Mouse (Mus musculus) CH12.LX (cell line): ENCODE data around the gene Sh3rf1. TPM values are rescaled to one million over a fixed set of nuclear protein-coding genes. Genes with fewer than 3 reads are reported as not detected.

Experiments used
- DNase-seq: peaks from one replicate; pipeline ENCODE4 v3.0.0-alpha.2; 2013; ENCODE audit errors: extremely low read depth
- H3K27ac ChIP-seq: 2 replicates; pipeline ENCODE4 v1.5.1; 2012; ENCODE audit warnings: low read depth, mild to moderate bottlenecking, control low read depth, moderate library complexity; ENCODE audit not compliant: insufficient read depth
- H3K27me3 ChIP-seq: replicated peaks from 2 replicates; pipeline ENCODE3; 2012; ENCODE audit warnings: inconsistent platforms
- H3K36me3 ChIP-seq, 2 experiments: replicated peaks in 1 of 2; 2 replicates each; pipeline versions ENCODE3 to v1.6.1; 2012; ENCODE audit warnings: inconsistent platforms in 1 of 2, low read length in 1 of 2, mild to moderate bottlenecking in 1 of 2, mixed read lengths in 1 of 2, moderate library complexity in 1 of 2; ENCODE audit not compliant: control insufficient read depth in 1 of 2, insufficient read depth in 1 of 2
- H3K4me1 ChIP-seq, 2 experiments: 2 replicates each; pipeline ENCODE4 v1.6.1; 2012; ENCODE audit warnings: inconsistent platforms in 1 of 2, moderate library complexity in 1 of 2; ENCODE audit not compliant: insufficient read depth in 2 of 2, control insufficient read depth in 1 of 2
- H3K4me2 ChIP-seq: 2 replicates; pipeline ENCODE4 v1.6.1; 2012; ENCODE audit warnings: low read depth, mild to moderate bottlenecking, control low read depth; ENCODE audit not compliant: poor library complexity, insufficient read depth, severe bottlenecking
- H3K4me3 ChIP-seq, 3 experiments: fragments of 150-350 bp in 1 of 3; sonication (generic) in 1 of 3; replicated peaks in 1 of 3; 2 replicates each; pipeline versions ENCODE3 to v1.5.1; 2011 to 2012; ENCODE audit warnings: low read depth in 2 of 3, low read length in 2 of 3, mild to moderate bottlenecking in 2 of 3, moderate library complexity in 2 of 3, control low read depth in 1 of 3, improper control_type of control experiment in 1 of 3, inconsistent platforms in 1 of 3, mixed read lengths in 1 of 3; ENCODE audit not compliant: poor library complexity in 1 of 3
- H3K79me2 ChIP-seq: replicated peaks from 2 replicates; pipeline ENCODE4 v1.6.1; 2012; ENCODE audit warnings: mild to moderate bottlenecking, moderate library complexity; ENCODE audit not compliant: control insufficient read depth, poor library complexity, insufficient read depth, severe bottlenecking; ENCODE audit errors: extremely low read depth
- H3K9ac ChIP-seq: 2 replicates; pipeline ENCODE4 v1.6.1; 2012; ENCODE audit warnings: low read depth, mild to moderate bottlenecking, control low read depth, moderate library complexity; ENCODE audit not compliant: insufficient read depth
- H3K9me3 ChIP-seq: replicated peaks from 2 replicates; pipeline ENCODE3; 2012; ENCODE audit warnings: low read length, inconsistent platforms, mixed read lengths
- BHLHE40 ChIP-seq: IDR thresholded peaks from 2 replicates; pipeline ENCODE4 v1.6.1; 2011; ENCODE audit warnings: mild to moderate bottlenecking, low read depth, low read length, improper control_type of control experiment
- CTCF ChIP-seq, 2 experiments: IDR thresholded peaks in 1 of 2; conservative IDR thresholded peaks in 1 of 2; 2 replicates each; pipeline ENCODE4 v1.5.1; 2011 to 2012; ENCODE audit warnings: low read depth in 2 of 2, low read length in 2 of 2, improper control_type of control experiment in 1 of 2, inconsistent platforms in 1 of 2, mild to moderate bottlenecking in 1 of 2, moderate library complexity in 1 of 2
- E2F4 ChIP-seq: IDR thresholded peaks from 2 replicates; pipeline ENCODE4 v1.6.1; 2011; ENCODE audit warnings: low read depth, low read length, improper control_type of control experiment; ENCODE audit not compliant: insufficient replicate concordance
- ELF1 ChIP-seq: IDR thresholded peaks from 2 replicates; pipeline ENCODE4 v1.6.1; 2014; ENCODE audit warnings: low read depth, mild to moderate bottlenecking, inconsistent platforms, low read length, improper control_type of control experiment
- EP300 ChIP-seq: IDR thresholded peaks from 2 replicates; pipeline ENCODE4 v1.6.1; 2011; ENCODE audit warnings: low read length, improper control_type of control experiment
- ETS1 ChIP-seq: conservative IDR thresholded peaks from 2 replicates; pipeline ENCODE4 v1.6.1; 2012; ENCODE audit warnings: low read depth, mild to moderate bottlenecking, inconsistent platforms, low read length, improper control_type of control experiment, moderate library complexity
- HCFC1 ChIP-seq: IDR thresholded peaks from 2 replicates; pipeline ENCODE4 v1.6.1; 2012; ENCODE audit warnings: low read depth, mild to moderate bottlenecking, inconsistent platforms, low read length, improper control_type of control experiment
- IRF4 ChIP-seq: IDR thresholded peaks from 2 replicates; pipeline ENCODE4 v1.6.1; 2014; ENCODE audit warnings: low read depth, mild to moderate bottlenecking, inconsistent platforms, low read length, improper control_type of control experiment
- JUND ChIP-seq: conservative IDR thresholded peaks from 2 replicates; pipeline ENCODE4 v1.6.1; 2011; ENCODE audit warnings: low read depth, low read length, improper control_type of control experiment
- KAT2A ChIP-seq: IDR thresholded peaks from 2 replicates; pipeline ENCODE4 v1.6.1; 2012; ENCODE audit warnings: low read length, improper control_type of control experiment, inconsistent platforms; ENCODE audit not compliant: insufficient replicate concordance
- MEF2A ChIP-seq: IDR thresholded peaks from 2 replicates; pipeline ENCODE4 v1.6.1; 2014; ENCODE audit warnings: low read depth, mild to moderate bottlenecking, inconsistent platforms, low read length, improper control_type of control experiment, borderline replicate concordance
- MXI1 ChIP-seq: IDR thresholded peaks from 2 replicates; pipeline ENCODE4 v1.6.1; 2011; ENCODE audit warnings: mild to moderate bottlenecking, low read depth, low read length, improper control_type of control experiment
- NELFE ChIP-seq: IDR thresholded peaks from 2 replicates; pipeline ENCODE4 v1.6.1; 2011; ENCODE audit warnings: low read depth, low read length, improper control_type of control experiment
- NRF1 ChIP-seq: IDR thresholded peaks from 2 replicates; pipeline ENCODE4 v1.6.1; 2014; ENCODE audit warnings: low read depth, mild to moderate bottlenecking, inconsistent platforms, low read length, improper control_type of control experiment, moderate library complexity
- PAX5 ChIP-seq: IDR thresholded peaks from 2 replicates; pipeline ENCODE4 v1.6.1; 2012; ENCODE audit warnings: low read length, inconsistent platforms, mixed read lengths
- POLR2AphosphoS2 ChIP-seq: IDR thresholded peaks from 2 replicates; pipeline ENCODE4 v1.6.1; 2011; ENCODE audit warnings: low read depth, low read length, improper control_type of control experiment
- RAD21 ChIP-seq: IDR thresholded peaks from 2 replicates; pipeline ENCODE4 v1.6.1; 2011; ENCODE audit warnings: low read depth, mild to moderate bottlenecking, low read length, improper control_type of control experiment, moderate library complexity
- SIN3A ChIP-seq: IDR thresholded peaks from 2 replicates; pipeline ENCODE4 v1.6.1; 2012; ENCODE audit warnings: low read length, improper control_type of control experiment, inconsistent platforms
- TBP ChIP-seq: conservative IDR thresholded peaks from 2 replicates; pipeline ENCODE4 v1.6.1; 2011; ENCODE audit warnings: low read depth, low read length, improper control_type of control experiment
- TCF12 ChIP-seq: IDR thresholded peaks from 2 replicates; pipeline ENCODE4 v1.6.1; 2014; ENCODE audit warnings: low read depth, mild to moderate bottlenecking, inconsistent platforms, low read length, improper control_type of control experiment
- UBTF ChIP-seq: IDR thresholded peaks from 2 replicates; pipeline ENCODE4 v1.6.1; 2012; ENCODE audit warnings: low read depth, mild to moderate bottlenecking, inconsistent platforms, low read length, improper control_type of control experiment, moderate library complexity
- USF1 ChIP-seq: IDR thresholded peaks from 2 replicates; pipeline ENCODE4 v1.6.1; 2014; ENCODE audit warnings: low read depth, mild to moderate bottlenecking, inconsistent platforms, low read length, improper control_type of control experiment
- USF2 ChIP-seq: conservative IDR thresholded peaks from 2 replicates; pipeline ENCODE4 v1.6.1; 2011; ENCODE audit warnings: low read depth, low read length, improper control_type of control experiment
- ZKSCAN1 ChIP-seq: IDR thresholded peaks from 2 replicates; pipeline ENCODE4 v1.6.1; 2012; ENCODE audit warnings: low read depth, inconsistent platforms, low read length, improper control_type of control experiment, borderline replicate concordance
- dilution Hi-C: fragments of 300-500 bp; cut with MboI; formaldehyde crosslinking; loops from 2 replicates; pipeline ENCODE4 v1.14.3; 2020; ENCODE audit warnings: low sequenced_read_pairs; ENCODE audit not compliant: extremely low pct_unique_long_range_greater_than_20kb, extremely low pct_ligation_motif_present
- in situ Hi-C: fragments of 300-500 bp; cut with MboI; formaldehyde crosslinking; loops from 3 replicates; pipeline ENCODE4 v1.14.3; 2019; ENCODE audit warnings: low sequenced_read_pairs, low pct_ligation_motif_present, low pct_unique_long_range_greater_than_20kb, mixed read lengths
- polyA plus RNA-seq: library from polyadenylated mRNA; unstranded; fragments of >175 nt; gene quantifications from 2 replicates; pipeline ENCODE4 v1.2.1, GENCODE M21; 2012; ENCODE audit warnings: low read depth; ENCODE audit not compliant: insufficient read length
- total RNA-seq, 2 experiments: library from RNA; depleted of rRNA; stranded (reverse); fragments of 300-350 nt in 1 of 2; fragments of >200 nt in 1 of 2; gene quantifications; 2 replicates each; pipeline ENCODE4 v1.2.3; 2012 to 2014

Gene Sh3rf1
- total and polyA plus RNA-seq, 3 experiments, result 6.0 to 16.8 (median 10.6) TPM

GRCm38 (mm10) chr8:61306501-61307112 lies 82.9 kb downstream of the Sh3rf1 start:
- Histone ChIP-seq H3K9ac (no peak overlapping the region), H3K79me2 (no peaks in the 10 kb centered on the region), H3K4me1 (peaks cover 0 to 21% of the 10 kb centered on the region in 2 experiments; a peak in 1 of 4 replicates), H3K4me2 (no peak overlapping the region), H3K27ac (no peak overlapping the region), H3K9me3 (no peaks in the 10 kb centered on the region), H3K27me3 (no peaks in the 10 kb centered on the region), H3K4me3 (no peak overlapping the region), H3K36me3 (peaks cover 0 to 26% of the 10 kb centered on the region in 2 experiments)
- dilution Hi-C loops (no loop called here), in situ Hi-C loops (no loop called here)
- no peak for DNase-seq
- TF ChIP-seq TBP (no peak), POLR2AphosphoS2 (no peak), USF1 (no peak), E2F4 (no peak), JUND (no peak), SIN3A (no peak), ELF1 (no peak), UBTF (no peak), ETS1 (no peak)

GRCm38 (mm10) chr8:61308896-61309295 lies 85.2 kb downstream of the Sh3rf1 start:
- H3K27ac ChIP-seq, result no peak overlapping the region
- H3K79me2 ChIP-seq, result no peaks in the 10 kb centered on the region
- no peak overlapping the region for H3K9ac ChIP-seq
- in situ Hi-C loops, result no loop called here
- H3K4me3 ChIP-seq, result no peak overlapping the region
- no peaks in the 10 kb centered on the region for H3K27me3 ChIP-seq
- no peaks in the 10 kb centered on the region for H3K9me3 ChIP-seq
- DNase-seq, result no peak
- no peak overlapping the region for H3K4me2 ChIP-seq
- dilution Hi-C loops, result no loop called here
- peaks cover 0 to 32% of the 10 kb centered on the region in 2 experiments for H3K36me3 ChIP-seq
- peaks cover 0 to 21% of the 10 kb centered on the region in 2 experiments; a peak in 1 of 4 replicates for H3K4me1 ChIP-seq
- TF ChIP-seq BHLHE40, result no peak
- no peak for TF ChIP-seq IRF4
- TF ChIP-seq HCFC1, result no peak
- no peak for TF ChIP-seq MXI1
- TF ChIP-seq TCF12, result no peak
- TF ChIP-seq ZKSCAN1, result no peak
- no peak for TF ChIP-seq NRF1
- TF ChIP-seq CTCF (conservative IDR thresholded peaks at IDR 0.05 in 1 of 2, IDR thresholded peaks at IDR 0.05 in 1 of 2; ENCODE audit: low read depth in 2 of 2, low read length in 2 of 2), result no peak
- TF ChIP-seq NELFE, result no peak
- no peak for TF ChIP-seq E2F4
- no peak for TF ChIP-seq SIN3A
- TF ChIP-seq ETS1, result no peak
- no peak for TF ChIP-seq PAX5
- no peak for TF ChIP-seq EP300
- TF ChIP-seq RAD21, result no peak
- TF ChIP-seq KAT2A, result no peak
- no peak for TF ChIP-seq UBTF
- no peak for TF ChIP-seq MEF2A
- TF ChIP-seq USF2, result no peak
